Mouse (Mus musculus) right cerebral cortex, postnatal 14 days (tissue): ENCODE measurements around the gene Sox13.
"Not testable (repeated sequence)": the region's sequence is repeated elsewhere in the genome, so short reads cannot be mapped to it uniquely, and the experiment has no call there.

Experiments
- DNase-seq: peaks from one replicate; pipeline ENCODE4 v3.0.0; 2022

Sox13 gene

GRCm38 (mm10) chr1:133366951-133367605 is 57.1 kb downstream of the Sox13 start:
- DNase-seq = no peak

- DNase-seq = no peak
These were observed 59.3 kb downstream of the Sox13 start for GRCm38 (mm10) chr1:133364890-133365289.

GRCm38 (mm10) chr1:133364022-133364630 is 60.1 kb downstream of the Sox13 start:
- no peak for DNase-seq

- DNase-seq = peak; percentile 69
These were observed 60.7 kb downstream of the Sox13 start, which contains the start of gene Etnk2 for GRCm38 (mm10) chr1:133363276-133364021. Gene Etnk2, plus strand, starts transcription at chr1:133363572.

- DNase-seq = no peak
These were observed 62.1 kb downstream of the Sox13 start for GRCm38 (mm10) chr1:133362103-133362502.

- no peak for DNase-seq
These were observed 63.2 kb downstream of the Sox13 start for GRCm38 (mm10) chr1:133361006-133361405.

- no peak for DNase-seq
These were observed 67.8 kb downstream of the Sox13 start for GRCm38 (mm10) chr1:133356330-133356729.

GRCm38 (mm10) chr1:133355912-133356311 is 68.3 kb downstream of the Sox13 start:
- DNase-seq = no peak

- DNase-seq = no peak
These were observed 68.7 kb downstream of the Sox13 start for GRCm38 (mm10) chr1:133355469-133355868.

GRCm38 (mm10) chr1:133353371-133353809 is 70.8 kb downstream of the Sox13 start:
- peak; percentile 83 for DNase-seq

GRCm38 (mm10) chr1:133351762-133352161 is 72.4 kb downstream of the Sox13 start:
- DNase-seq = no peak

- no peak for DNase-seq
These were observed 74.0 kb downstream of the Sox13 start, which contains the start of gene Ren1 for GRCm38 (mm10) chr1:133350210-133350609. Gene Ren1, plus strand, starts transcription at chr1:133350510.

- DNase-seq = no peak
These were observed 76.3 kb downstream of the Sox13 start for GRCm38 (mm10) chr1:133347693-133348520.

- no peak for DNase-seq
These were observed 77.0 kb downstream of the Sox13 start for GRCm38 (mm10) chr1:133347226-133347625.

- peak; percentile 40 for DNase-seq
These were observed 77.6 kb downstream of the Sox13 start for GRCm38 (mm10) chr1:133346531-133346930.

GRCm38 (mm10) chr1:133344357-133344756 is 79.8 kb downstream of the Sox13 start:
- no peak for DNase-seq

GRCm38 (mm10) chr1:133340403-133340802 is 83.8 kb downstream of the Sox13 start:
- DNase-seq = not testable (repeated sequence)

- no peak for DNase-seq
These were observed 90.2 kb downstream of the Sox13 start for GRCm38 (mm10) chr1:133333937-133334336.

- DNase-seq = no peak
These were observed 91.3 kb downstream of the Sox13 start for GRCm38 (mm10) chr1:133332656-133333430.
